Comparison of ENCODE assay signal across 26 mouse cellular contexts in genomic region chr16:95464609-95465008, GRCm38 (mm10).
DNase-seq lines count a peak whose midpoint lies in the region; ATAC-seq and TF ChIP-seq lines count a peak whose summit lies in the region.
"Had no signal": no experiment of that assay in that cellular context is flagged by ENCODE, and none has a peak within 500 bp of the region (broad histone marks: within the 10 kb centered on the region; RNA-seq: fewer than 3 reads in every experiment).

No protein-coding gene starts in this region.

- no peaks in the 10 kb centered on the region for H3K79me2 ChIP-seq in heart, adult 2 months (replicated peaks; ENCODE audit: control insufficient read depth, insufficient read depth, low read length)

- no peaks in the 10 kb centered on the region for H3K36me3 ChIP-seq in heart, adult 2 months (ENCODE audit: control insufficient read depth, insufficient read depth, low read length)
- no peaks in the 10 kb centered on the region for H3K36me3 ChIP-seq in heart, embryonic 10.5 days
- H3K36me3 ChIP-seq in forebrain, embryonic 10.5 days (replicated peaks), result no peaks in the 10 kb centered on the region
- H3K36me3 ChIP-seq: embryonic facial prominence, embryonic 10.5 days; embryonic facial prominence, embryonic 15.5 days; heart, embryonic 13.5 days; hindbrain, embryonic 10.5 days; hindbrain, embryonic 15.5 days; limb, embryonic 12.5 days; midbrain, embryonic 12.5 days had no signal

- H3K9ac ChIP-seq in heart, adult 2 months (ENCODE audit: low read depth, low read length), result no peak overlapping the region
- H3K9ac ChIP-seq: embryonic facial prominence, embryonic 15.5 days; forebrain, embryonic 13.5 days; heart, embryonic 13.5 days; hindbrain, embryonic 15.5 days; limb, embryonic 12.5 days; lung, embryonic 14.5 days; midbrain, embryonic 12.5 days had no signal

- TF ChIP-seq EP300 in heart, adult 2 months (IDR thresholded peaks at IDR 0.05; ENCODE audit: insufficient read depth, low read depth, low read length), result no peak

- no peak overlapping the region for H3K4me3 ChIP-seq in heart, adult 2 months
- no peak overlapping the region for H3K4me3 ChIP-seq in heart, embryonic 10.5 days
- H3K4me3 ChIP-seq in forebrain, embryonic 10.5 days, result no peak overlapping the region
- H3K4me3 ChIP-seq: embryonic facial prominence, embryonic 10.5 days; embryonic facial prominence, embryonic 15.5 days; forebrain, embryonic 13.5 days; heart, embryonic 13.5 days; hindbrain, embryonic 10.5 days; hindbrain, embryonic 15.5 days; left cerebral cortex, adult 2 months; limb, embryonic 12.5 days; midbrain, embryonic 12.5 days had no signal

- peak overlapping the region; percentile 18 for H3K27ac ChIP-seq in heart, adult 2 months
- no peak overlapping the region for H3K27ac ChIP-seq in heart, embryonic 10.5 days
- H3K27ac ChIP-seq in forebrain, embryonic 10.5 days, result no peak overlapping the region
- H3K27ac ChIP-seq: embryonic facial prominence, embryonic 10.5 days; embryonic facial prominence, embryonic 15.5 days; forebrain, embryonic 13.5 days; hindbrain, embryonic 10.5 days; hindbrain, embryonic 15.5 days; left cerebral cortex, adult 2 months; limb, embryonic 12.5 days; midbrain, embryonic 12.5 days had no signal

- peak; percentile 93 for ATAC-seq in granulocyte monocyte progenitor cell, adult 5-6 weeks (replicated peaks; ENCODE audit: poor library complexity, severe bottlenecking)
- ATAC-seq: forebrain, embryonic 13.5 days; inflammation-experienced regulatory T-cells, adult 6 months had no signal

- H3K27me3 ChIP-seq in heart, adult 2 months (ENCODE audit: control insufficient read depth, insufficient read depth, low read length), result no peaks in the 10 kb centered on the region
- no peaks in the 10 kb centered on the region for H3K27me3 ChIP-seq in heart, embryonic 10.5 days (ENCODE audit: insufficient read depth, poor library complexity, severe bottlenecking)
- no peaks in the 10 kb centered on the region for H3K27me3 ChIP-seq in forebrain, embryonic 10.5 days (ENCODE audit: poor library complexity, severe bottlenecking)
- H3K27me3 ChIP-seq: embryonic facial prominence, embryonic 15.5 days; forebrain, embryonic 13.5 days; heart, embryonic 13.5 days; hindbrain, embryonic 15.5 days; limb, embryonic 12.5 days; midbrain, embryonic 12.5 days had no signal

- no peak for TF ChIP-seq CTCF in heart, adult 2 months (IDR thresholded peaks at IDR 0.05)

- intact Hi-C loops in heart, adult 2 months (cut with DNase I), result loop anchor here (2.0 to 10.0 kb wide), 4 partner anchors 108 to 498 kb away; no protein-coding TSS in a partner anchor

- no peak for TF ChIP-seq POLR2A in heart, adult 2 months (IDR thresholded peaks at IDR 0.05; ENCODE audit: insufficient read depth, low read depth, low read length)

- H3K4me1 ChIP-seq in heart, adult 2 months (ENCODE audit: control insufficient read depth, insufficient read depth, low read length), result peaks cover 9% of the 10 kb centered on the region
- peaks cover 20% of the 10 kb centered on the region for H3K4me1 ChIP-seq in heart, embryonic 10.5 days
- 0 out of 2 replicates have a peak, but pooled peaks cover 3% of the 10 kb centered on the region for H3K4me1 ChIP-seq in forebrain, embryonic 10.5 days
- H3K4me1 ChIP-seq: forebrain, embryonic 13.5 days; hindbrain, embryonic 15.5 days; midbrain, embryonic 12.5 days had no signal

- no peak for DNase-seq in heart, adult 2 months
- no peak for DNase-seq in heart, embryonic 10.5 days (ENCODE audit: low spot score)
- DNase-seq in lung, postnatal 36 days, result peak; percentile 50
- DNase-seq in lung, postnatal 10 days, result no peak
- no peak for DNase-seq in adrenal gland, adult 8-10 months
- DNase-seq in forebrain, embryonic 10.5 days (ENCODE audit: extremely low spot score, low spot score), result no peak
- DNase-seq: cerebellum, adult 18-20 months; cerebellum, postnatal 10 days; gastrocnemius, postnatal 10 days; heart, postnatal 10 days; kidney, postnatal 25 days; right cerebral cortex, adult 18-20 months; spleen, adult 18-20 months; thymus, postnatal 14 days had no signal

- no peaks in the 10 kb centered on the region for H3K9me3 ChIP-seq in heart, embryonic 10.5 days
- H3K9me3 ChIP-seq in forebrain, embryonic 10.5 days, result no peaks in the 10 kb centered on the region
- H3K9me3 ChIP-seq: embryonic facial prominence, embryonic 10.5 days; embryonic facial prominence, embryonic 15.5 days; forebrain, embryonic 13.5 days; heart, embryonic 13.5 days; hindbrain, embryonic 10.5 days; hindbrain, embryonic 15.5 days; limb, embryonic 12.5 days; midbrain, embryonic 12.5 days had no signal

- 42% methylated on average over 8 of the region's 8 CpGs for WGBS in heart, adult 2 months
- 66% methylated on average over 8 of the region's 8 CpGs for WGBS in heart, embryonic 10.5 days
- WGBS in forebrain, embryonic 10.5 days, result 71% methylated on average over 8 of the region's 8 CpGs
